Mouse (Mus musculus): Measurements from ENCODE around the gene Akap12. TPM values are rescaled to one million over a fixed set of nuclear protein-coding genes. Genes with fewer than 3 reads are reported as not detected.

Akap12 gene
- polyA plus RNA-seq, 1 experiment, result 387 TPM

- H3K36me3 ChIP-seq (ENCODE audit: control insufficient read depth, insufficient read depth, low read length, poor library complexity, severe bottlenecking), result peaks cover under 1% of the 10 kb centered on the region; the same call in 1 of the 2 replicates
- H3K27me3 ChIP-seq (ENCODE audit: control insufficient read depth, insufficient read depth, low read length, poor library complexity, severe bottlenecking), result no peaks in the 10 kb centered on the region
- no peak overlapping the region for H3K9ac ChIP-seq (ENCODE audit: low read depth, poor library complexity, severe bottlenecking)
- no peak overlapping the region for H3K4me3 ChIP-seq (ENCODE audit: low read depth, low read length)
- H3K27ac ChIP-seq (ENCODE audit: insufficient read depth, low read length), result no peak overlapping the region
- TF ChIP-seq EP300 (IDR thresholded peaks at IDR 0.05; ENCODE audit: insufficient read depth, low read depth, low read length) (no peak), POLR2A (IDR thresholded peaks at IDR 0.05; ENCODE audit: insufficient read depth, low read length) (no peak), CTCF (IDR thresholded peaks at IDR 0.05; ENCODE audit: low read depth, low read length) (no peak)
- peaks cover 10% of the 10 kb centered on the region for H3K4me1 ChIP-seq (ENCODE audit: control insufficient read depth, insufficient read depth, low read length)
- no peaks in the 10 kb centered on the region for H3K9me3 ChIP-seq (replicated peaks; ENCODE audit: control insufficient read depth, insufficient read depth, low read length, poor library complexity, severe bottlenecking)
These were observed 72.8 kb downstream of the Akap12 start for GRCm38 (mm10) chr10:4338863-4339461.

DNA sequence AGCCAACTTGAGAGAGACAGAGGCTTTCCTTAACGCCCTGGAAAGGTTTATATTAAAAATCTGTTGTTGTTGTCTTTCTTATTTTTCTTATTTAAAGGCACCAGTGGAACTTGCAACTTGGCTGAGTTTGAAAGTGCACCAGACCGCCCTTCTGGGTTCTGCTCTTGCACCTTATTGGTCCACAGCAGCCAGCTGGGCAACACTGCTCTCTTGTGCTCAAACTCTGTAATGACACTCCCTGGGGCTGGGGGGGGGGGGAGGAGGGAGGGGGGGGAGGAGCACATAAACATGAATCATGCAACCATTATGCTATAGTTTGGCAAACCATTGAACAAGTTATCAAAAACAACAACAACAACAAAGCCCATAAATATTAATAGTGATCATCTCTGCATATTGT, 75.2 kb downstream of the Akap12 start:
- H3K27ac ChIP-seq (ENCODE audit: insufficient read depth, low read length), result peak overlapping the region; percentile 33
- TF ChIP-seq EP300 (IDR thresholded peaks at IDR 0.05; ENCODE audit: insufficient read depth, low read depth, low read length) (no peak), CTCF (IDR thresholded peaks at IDR 0.05; ENCODE audit: low read depth, low read length) (peak; percentile 44), POLR2A (IDR thresholded peaks at IDR 0.05; ENCODE audit: insufficient read depth, low read length) (no peak)
- peaks cover 10% of the 10 kb centered on the region for H3K4me1 ChIP-seq (ENCODE audit: control insufficient read depth, insufficient read depth, low read length)
- no peaks in the 10 kb centered on the region for H3K9me3 ChIP-seq (replicated peaks; ENCODE audit: control insufficient read depth, insufficient read depth, low read length, poor library complexity, severe bottlenecking)
- H3K9ac ChIP-seq (ENCODE audit: low read depth, poor library complexity, severe bottlenecking), result peak overlapping the region; percentile 48; the same call in 1 of the 2 replicates
- peaks cover 2% of the 10 kb centered on the region; the same call in 1 of the 2 replicates for H3K36me3 ChIP-seq (ENCODE audit: control insufficient read depth, insufficient read depth, low read length, poor library complexity, severe bottlenecking)
- H3K27me3 ChIP-seq (ENCODE audit: control insufficient read depth, insufficient read depth, low read length, poor library complexity, severe bottlenecking), result no peaks in the 10 kb centered on the region
- no peak overlapping the region for H3K4me3 ChIP-seq (ENCODE audit: low read depth, low read length)

GRCm38 (mm10) chr10:4346489-4347135, 80.4 kb downstream of the Akap12 start:
- H3K27ac ChIP-seq (ENCODE audit: insufficient read depth, low read length), result no peak overlapping the region
- H3K9me3 ChIP-seq (replicated peaks; ENCODE audit: control insufficient read depth, insufficient read depth, low read length, poor library complexity, severe bottlenecking), result no peaks in the 10 kb centered on the region
- H3K36me3 ChIP-seq (ENCODE audit: control insufficient read depth, insufficient read depth, low read length, poor library complexity, severe bottlenecking), result peaks cover 2% of the 10 kb centered on the region; the same call in 1 of the 2 replicates
- TF ChIP-seq CTCF (IDR thresholded peaks at IDR 0.05; ENCODE audit: low read depth, low read length) (peak; percentile 90), POLR2A (IDR thresholded peaks at IDR 0.05; ENCODE audit: insufficient read depth, low read length) (no peak), EP300 (IDR thresholded peaks at IDR 0.05; ENCODE audit: insufficient read depth, low read depth, low read length) (no peak)
- H3K27me3 ChIP-seq (ENCODE audit: control insufficient read depth, insufficient read depth, low read length, poor library complexity, severe bottlenecking), result no peaks in the 10 kb centered on the region
- no peaks in the 10 kb centered on the region for H3K4me1 ChIP-seq (ENCODE audit: control insufficient read depth, insufficient read depth, low read length)
- no peak overlapping the region for H3K4me3 ChIP-seq (ENCODE audit: low read depth, low read length)
- peak overlapping the region; percentile 54; the same call in 1 of the 2 replicates for H3K9ac ChIP-seq (ENCODE audit: low read depth, poor library complexity, severe bottlenecking)

- Histone ChIP-seq H3K9ac (ENCODE audit: low read depth, poor library complexity, severe bottlenecking) (no peak overlapping the region), H3K36me3 (ENCODE audit: control insufficient read depth, insufficient read depth, low read length, poor library complexity, severe bottlenecking) (peaks cover 5% of the 10 kb centered on the region; the same call in 1 of the 2 replicates), H3K27me3 (ENCODE audit: control insufficient read depth, insufficient read depth, low read length, poor library complexity, severe bottlenecking) (no peaks in the 10 kb centered on the region), H3K27ac (ENCODE audit: insufficient read depth, low read length) (no peak overlapping the region), H3K9me3 (replicated peaks; ENCODE audit: control insufficient read depth, insufficient read depth, low read length, poor library complexity, severe bottlenecking) (no peaks in the 10 kb centered on the region), H3K4me1 (ENCODE audit: control insufficient read depth, insufficient read depth, low read length) (no peaks in the 10 kb centered on the region), H3K4me3 (ENCODE audit: low read depth, low read length) (no peak overlapping the region)
- no peak for TF ChIP-seq EP300 (IDR thresholded peaks at IDR 0.05; ENCODE audit: insufficient read depth, low read depth, low read length)
- no peak for TF ChIP-seq CTCF (IDR thresholded peaks at IDR 0.05; ENCODE audit: low read depth, low read length)
- TF ChIP-seq POLR2A (IDR thresholded peaks at IDR 0.05; ENCODE audit: insufficient read depth, low read length), result no peak
These were observed 80.9 kb downstream of the Akap12 start for GRCm38 (mm10) chr10:4347136-4347492.

DNA sequence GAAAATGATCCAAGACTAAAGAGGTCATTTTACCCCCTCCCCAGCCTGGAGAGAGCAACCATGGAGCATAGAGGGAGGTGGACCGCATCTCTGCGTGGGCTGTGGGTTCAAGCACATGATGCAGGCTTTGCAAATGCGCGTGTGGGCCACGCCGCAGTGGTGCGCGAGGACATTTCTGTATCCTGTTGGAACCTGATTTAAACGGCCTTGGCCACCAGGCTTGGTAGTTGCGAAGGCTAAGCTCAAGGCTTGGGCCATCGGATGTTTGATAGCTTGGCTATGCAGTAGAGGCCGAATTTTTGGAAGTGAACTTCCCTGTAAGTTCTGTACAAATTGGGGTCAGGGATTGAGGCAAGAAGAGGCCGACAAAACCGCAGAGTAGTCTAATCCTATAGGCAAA, 81.4 kb downstream of the Akap12 start:
- Histone ChIP-seq H3K4me3 (ENCODE audit: low read depth, low read length) (0 out of 2 replicates have a peak overlapping the region, but pooled peaks have one; percentile 1), H3K9ac (ENCODE audit: low read depth, poor library complexity, severe bottlenecking) (no peak overlapping the region), H3K36me3 (ENCODE audit: control insufficient read depth, insufficient read depth, low read length, poor library complexity, severe bottlenecking) (peaks cover 6% of the 10 kb centered on the region), H3K27me3 (ENCODE audit: control insufficient read depth, insufficient read depth, low read length, poor library complexity, severe bottlenecking) (no peaks in the 10 kb centered on the region), H3K4me1 (ENCODE audit: control insufficient read depth, insufficient read depth, low read length) (no peaks in the 10 kb centered on the region), H3K9me3 (replicated peaks; ENCODE audit: control insufficient read depth, insufficient read depth, low read length, poor library complexity, severe bottlenecking) (no peaks in the 10 kb centered on the region), H3K27ac (ENCODE audit: insufficient read depth, low read length) (no peak overlapping the region)
- TF ChIP-seq POLR2A (IDR thresholded peaks at IDR 0.05; ENCODE audit: insufficient read depth, low read length) (no peak), CTCF (IDR thresholded peaks at IDR 0.05; ENCODE audit: low read depth, low read length) (no peak), EP300 (IDR thresholded peaks at IDR 0.05; ENCODE audit: insufficient read depth, low read depth, low read length) (no peak)
